Mouse (Mus musculus): ENCODE measurements at regions not wholly inside any gene's neighbourhood (a gene's known extent, or its start where the extent isn't known, plus 50 kb on each side); places are given as distances from the start of the nearest gene placed in this dataset.
A peak's percentile ranks its signal among the peaks of the same experiment; 100 is the strongest.

DNA sequence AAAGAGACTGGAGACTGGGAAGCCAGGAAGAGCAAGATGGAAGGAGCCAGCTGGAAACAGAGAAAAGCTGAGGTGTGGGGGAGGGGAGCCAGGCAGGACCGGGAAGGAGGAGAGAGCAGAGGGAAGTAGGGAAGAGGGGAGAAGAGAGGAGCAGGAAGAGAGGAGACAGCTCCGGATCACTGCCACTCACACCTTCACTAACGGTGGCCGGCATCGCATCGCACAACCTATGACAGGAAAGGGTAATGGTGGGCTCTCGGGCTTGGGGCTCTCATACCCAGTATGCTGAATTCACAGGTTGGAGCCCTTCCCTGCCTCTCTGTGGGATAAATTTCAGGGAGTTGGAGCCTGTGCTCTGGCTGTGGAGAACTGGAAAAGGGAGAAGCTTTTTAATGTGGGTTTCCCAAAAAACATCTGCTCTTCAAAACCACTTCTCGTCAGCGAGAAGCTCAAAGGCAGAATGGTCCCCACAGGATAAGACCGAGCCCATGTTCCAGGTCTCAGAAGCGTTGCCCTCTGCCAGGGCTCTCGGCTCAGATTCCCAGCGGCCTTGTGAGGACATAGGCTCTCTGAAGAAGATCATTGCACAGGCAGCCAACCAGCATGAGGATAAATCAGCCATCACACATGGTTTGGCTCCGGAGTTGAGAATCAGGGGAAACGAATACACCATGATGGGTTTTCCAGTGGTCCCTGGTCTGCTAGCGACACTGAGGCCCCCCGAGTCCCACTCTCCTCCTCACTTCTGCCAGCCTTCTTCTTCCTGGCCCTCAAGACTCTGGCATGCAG, 53.8 kb upstream of the Coro2b start:
- no peak for DNase-seq

DNA sequence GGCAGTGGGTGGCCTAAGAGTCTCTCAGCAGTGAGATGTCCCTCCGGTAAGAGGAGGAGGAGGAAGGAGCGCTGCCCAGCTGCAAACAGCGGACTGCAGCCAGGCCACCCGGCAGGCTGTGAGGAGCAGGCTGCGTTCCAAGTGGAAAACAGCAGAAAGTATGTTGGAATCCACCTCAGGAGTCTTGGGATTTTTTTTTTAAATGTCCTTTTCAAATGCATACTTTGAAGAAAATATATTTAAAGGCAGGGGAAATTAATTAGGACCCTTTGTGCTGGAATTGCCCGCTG, 54.3 kb upstream of the Coro2b start:
- no peak for DNase-seq

DNA sequence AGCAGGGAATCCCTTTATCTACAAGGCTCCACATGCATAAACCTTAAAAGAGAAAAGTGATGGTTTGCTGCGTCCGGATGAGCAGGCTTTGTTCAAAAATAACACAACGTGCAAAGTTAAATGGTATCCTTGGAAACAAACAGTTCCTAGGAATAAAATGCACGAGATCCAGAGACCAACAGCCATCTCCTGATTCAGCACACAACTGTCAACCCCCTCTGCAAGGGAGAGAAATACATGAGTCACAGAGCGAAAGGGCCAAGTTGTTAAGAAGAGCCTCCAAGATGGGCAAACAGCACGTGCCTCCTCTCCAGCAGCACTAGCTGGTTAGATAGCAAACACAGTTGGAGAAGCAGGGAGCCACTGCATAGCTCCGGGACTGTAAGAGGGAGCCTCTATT, 61.2 kb upstream of the Coro2b start:
- no peak for DNase-seq

DNA sequence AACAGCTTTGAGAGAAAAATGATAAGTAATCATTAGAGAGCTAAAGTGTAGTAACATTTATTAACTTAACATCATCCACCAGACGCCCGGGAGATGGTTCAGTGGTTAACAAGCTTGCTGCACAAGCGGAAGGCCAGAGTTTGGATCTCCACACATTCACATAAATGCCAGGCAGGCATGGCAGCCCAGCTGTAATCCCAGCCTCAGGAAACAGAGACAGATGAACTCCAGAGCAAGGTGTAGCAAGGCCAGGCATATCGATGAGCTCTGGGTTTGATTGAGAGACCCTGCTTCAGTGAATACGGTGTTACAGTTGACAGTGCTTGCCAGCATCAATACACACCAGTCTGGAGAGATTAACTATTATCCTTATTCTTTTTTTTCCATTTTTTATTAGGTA, 62.1 kb upstream of the Coro2b start:
- DNase-seq = no peak

DNA sequence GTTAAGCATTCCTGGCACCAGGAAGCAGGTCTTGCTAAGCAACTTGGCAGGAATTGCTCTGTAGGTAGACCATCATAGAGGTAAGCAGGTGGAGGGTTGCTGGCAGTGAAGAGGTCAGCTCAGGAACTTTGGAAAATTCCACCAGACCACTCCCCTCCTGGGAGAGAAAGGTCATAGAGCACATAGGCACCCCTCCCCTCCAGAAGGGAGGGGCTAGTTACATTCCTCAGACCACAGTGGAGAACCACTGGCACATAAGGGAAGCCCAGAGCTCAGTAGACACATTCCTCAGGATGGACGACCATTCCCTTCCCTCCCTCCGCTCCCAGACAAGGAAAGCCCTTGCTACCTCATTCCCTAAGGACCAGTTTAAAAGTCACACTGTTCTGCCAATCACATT, 67.1 kb upstream of the Itga11 start:
- no peak for DNase-seq

DNA sequence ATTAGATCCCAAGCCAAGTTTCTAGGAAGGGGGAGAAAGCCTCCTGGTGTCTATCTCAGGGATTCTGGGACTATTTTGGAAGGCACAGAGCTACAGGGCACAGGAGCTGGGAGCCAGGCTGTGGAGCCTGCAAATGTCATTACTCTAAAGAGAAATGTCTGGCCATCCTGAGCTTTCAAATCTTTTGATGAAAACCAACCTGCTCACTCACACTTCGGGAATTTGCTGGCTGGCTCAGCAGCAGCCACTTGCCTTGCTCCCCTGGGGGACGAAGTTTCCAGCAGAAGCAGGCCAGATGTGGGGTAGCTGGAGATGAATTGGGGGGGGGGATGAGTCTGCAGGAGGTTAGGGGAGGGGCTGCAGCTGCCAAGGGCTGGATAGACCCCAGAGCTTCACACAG, 66.2 kb upstream of the Itga11 start:
- DNase-seq = no peak

DNA sequence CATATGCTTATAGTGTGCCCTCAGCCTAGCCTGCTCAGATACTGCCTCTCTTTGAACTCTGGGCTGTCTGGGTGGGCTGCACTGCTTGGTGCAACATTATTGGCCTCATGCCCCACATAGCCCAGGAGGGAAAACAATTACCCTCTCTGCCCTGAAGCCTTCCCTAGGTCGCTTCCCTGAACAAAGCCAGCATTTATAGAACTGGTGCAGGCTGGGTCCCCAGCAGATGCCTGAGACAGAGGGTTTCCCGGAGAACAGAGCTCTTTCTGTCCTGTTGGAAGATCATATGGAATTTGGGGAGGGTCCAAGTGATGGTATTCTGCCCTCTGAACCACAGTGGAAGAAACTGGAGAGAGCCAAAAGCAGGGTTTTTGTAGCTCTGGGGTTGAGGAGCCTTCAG, 64.6 kb upstream of the Itga11 start:
- no peak for DNase-seq

DNA sequence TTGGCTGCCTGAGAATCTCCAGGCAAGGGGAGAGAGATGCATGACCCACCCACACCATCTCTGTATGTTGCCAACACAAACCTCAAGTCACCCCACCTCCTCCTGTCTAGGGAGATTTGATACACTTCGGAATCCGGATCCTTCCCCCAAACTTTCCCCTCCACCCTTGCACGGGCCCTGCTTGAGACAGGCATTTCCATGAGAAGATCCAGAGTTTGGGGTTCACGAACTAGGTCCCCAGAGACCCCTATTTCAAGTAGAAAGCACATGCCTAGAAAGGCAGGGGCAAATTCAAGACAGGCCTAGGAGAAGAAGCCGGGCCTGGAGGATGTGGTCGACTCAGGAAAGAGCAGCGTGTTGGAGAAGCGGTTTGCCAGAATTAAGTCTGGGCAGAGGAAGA, 63.8 kb upstream of the Itga11 start:
- peak; percentile 4 for DNase-seq

DNA sequence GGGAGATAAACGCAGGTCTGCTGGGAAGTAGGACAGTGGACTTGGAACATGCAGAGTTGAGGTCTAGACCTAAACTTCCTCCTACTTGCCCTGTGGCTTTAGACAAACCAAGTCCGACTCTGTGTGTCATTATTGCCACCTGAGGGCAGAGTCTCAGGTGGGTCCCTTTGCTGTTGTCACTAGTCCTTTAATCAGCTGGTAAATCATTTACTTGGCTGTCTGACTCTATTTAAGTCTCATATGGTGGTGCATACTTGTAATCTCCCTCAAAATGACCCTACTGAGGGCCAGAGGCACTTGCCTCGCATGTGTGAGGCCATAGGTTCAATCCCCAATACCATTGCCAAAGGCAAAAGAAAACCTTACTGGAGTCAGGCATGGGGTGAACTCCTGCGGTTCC, 62.7 kb upstream of the Itga11 start:
- DNase-seq = no peak

DNA sequence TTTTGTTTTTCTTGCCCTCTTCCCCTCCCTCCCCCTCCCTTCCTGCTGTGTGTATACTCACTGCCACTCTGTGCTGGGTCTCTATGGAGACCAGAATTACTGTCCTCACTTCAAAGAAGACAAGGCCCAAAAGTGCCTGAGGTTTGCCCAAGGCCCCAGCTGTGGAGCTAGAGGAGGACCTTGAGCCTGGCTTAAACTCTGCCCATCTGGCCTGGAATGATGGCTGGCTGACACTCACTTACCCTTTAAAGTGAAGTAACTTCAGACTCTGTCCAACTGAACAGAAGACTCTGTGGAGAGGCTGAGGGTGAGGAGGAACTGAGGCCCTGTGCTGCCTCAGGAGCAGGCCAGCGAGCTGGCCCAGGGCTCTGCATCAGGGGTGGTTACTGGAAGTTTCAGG, 61.8 kb upstream of the Itga11 start:
- DNase-seq = no peak

DNA sequence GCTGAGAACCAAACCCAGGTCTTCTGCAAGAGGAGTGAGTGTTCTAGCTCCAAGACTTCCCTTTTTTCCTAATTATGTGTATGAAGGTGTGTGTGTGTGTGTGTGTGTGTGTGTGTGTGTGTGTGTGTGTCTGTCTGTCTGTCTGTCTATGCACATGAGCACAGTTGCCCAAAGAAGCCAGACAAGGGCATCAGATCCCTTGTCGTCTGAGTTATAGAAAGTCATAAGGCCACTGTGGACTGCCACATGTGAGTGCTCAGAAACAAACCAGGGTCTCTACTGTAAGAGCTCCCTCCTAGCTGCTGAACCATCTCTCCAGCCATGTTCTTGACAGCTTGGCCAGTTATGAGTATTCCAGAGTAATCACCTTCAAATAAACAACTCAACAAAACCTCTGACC, 58.6 kb upstream of the Itga11 start:
- DNase-seq = no peak

DNA sequence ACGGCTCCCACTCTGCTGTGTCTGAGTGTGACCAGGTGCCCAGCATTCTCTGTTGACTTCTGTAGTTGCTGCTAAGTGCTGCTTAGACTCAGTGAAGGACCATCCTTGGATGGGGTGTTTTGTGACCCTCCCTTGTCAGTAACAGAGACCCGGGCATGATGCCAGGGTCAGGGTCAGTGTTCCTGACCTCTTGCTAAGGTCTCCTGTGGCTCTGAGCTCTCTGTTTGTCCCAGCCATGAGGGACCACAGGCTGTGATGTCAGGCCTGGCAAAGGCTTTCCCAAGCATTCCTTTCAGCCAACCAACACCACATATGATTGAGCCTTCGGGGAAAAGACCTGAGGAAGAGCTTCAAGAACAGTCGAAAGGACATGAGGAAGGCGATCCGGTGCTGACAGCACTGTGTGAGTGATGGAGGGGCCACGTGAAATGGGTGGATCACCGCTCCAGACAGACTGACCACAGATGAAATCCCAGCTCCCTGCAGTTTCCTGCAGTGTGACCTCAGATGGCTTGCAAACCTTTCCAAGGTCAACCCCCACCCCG, 56.7 kb upstream of the Itga11 start:
- no peak for DNase-seq

DNA sequence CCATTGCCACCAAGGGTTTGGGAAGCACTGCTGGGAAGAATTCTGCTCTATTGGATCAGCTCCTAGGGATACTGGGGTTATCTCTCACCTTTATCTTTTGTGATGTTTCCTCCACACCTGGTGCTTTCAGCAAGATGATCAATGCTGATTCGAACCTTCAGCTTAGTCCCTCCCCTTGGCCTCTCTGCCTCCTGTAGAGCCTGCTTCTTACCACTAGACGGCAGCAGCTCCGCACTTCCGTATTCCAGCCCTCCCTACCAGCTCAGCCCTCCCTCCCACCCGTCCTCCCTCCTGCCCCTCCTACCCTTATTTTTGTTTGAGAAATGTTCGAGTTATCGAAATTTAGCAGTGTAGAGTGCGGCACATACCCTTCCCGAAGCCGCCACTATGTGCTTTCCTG, 55.5 kb upstream of the Itga11 start:
- peak; percentile 6 for DNase-seq

DNA sequence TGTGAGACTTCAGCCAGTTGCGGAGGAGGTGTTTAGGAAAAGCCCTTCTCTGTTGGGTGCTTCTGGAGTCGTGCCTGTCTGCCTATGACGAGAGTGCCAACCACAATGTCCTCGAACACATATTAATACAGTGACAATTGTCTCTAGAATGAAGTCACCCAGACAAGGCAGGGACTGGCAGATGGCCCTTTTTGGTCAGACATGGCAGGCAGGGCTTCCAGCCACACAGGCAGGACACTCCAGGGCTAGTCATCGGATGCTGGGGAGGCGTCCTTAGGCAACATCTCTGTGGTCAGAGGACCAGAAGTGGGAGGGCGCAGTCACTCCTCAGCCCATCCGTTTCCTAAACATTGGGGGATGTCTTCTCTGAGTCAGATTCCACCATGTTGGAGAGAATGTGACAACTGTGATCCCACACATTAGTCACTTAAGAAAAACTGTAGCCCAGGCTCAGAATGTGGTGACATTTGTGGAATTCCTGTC, 53.0 kb upstream of the Itga11 start:
- DNase-seq = no peak

DNA sequence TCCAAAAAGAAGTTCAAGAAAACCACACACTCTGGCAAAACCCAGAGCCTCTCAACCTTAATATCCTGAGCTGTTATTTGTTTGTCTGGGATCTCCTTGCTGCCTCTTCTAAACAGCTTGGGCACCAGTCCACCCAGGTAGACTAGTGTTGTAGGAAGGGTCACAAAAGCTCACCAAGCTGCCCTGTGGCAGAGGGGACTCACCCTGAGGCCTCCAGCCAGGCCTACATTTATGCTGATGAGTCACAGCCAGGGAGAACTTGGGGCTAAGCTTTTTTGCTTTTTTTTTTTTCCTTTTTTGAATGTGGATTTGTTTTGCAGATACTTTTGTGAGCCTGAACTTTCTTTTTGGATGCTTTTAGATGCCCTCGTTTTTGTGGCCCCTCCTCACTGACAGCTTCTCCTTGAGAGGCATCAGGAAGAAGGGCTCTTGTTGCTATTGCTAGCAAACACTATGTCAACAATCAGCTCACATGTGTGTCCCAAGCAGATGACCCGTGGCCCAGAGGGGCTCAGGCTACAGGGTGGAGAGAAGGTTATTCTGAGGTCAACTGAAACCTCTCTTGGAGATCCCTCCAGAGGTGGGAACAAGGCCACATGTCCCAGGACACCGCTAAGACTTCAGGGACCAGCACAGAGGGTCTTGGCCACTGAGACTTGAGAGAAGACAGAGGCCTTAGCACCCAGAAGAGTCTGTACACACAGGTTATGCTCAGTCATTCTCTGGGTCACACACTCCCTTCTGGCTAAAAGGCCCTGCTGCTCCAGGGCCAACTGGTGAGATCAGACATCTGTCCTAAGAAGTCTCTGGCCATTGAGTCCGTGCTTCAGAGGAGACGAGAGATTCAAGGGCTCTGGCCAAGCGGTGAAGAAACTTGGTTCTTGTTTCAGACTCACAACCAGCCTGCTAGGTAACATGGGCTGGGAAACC, 50.3 kb upstream of the Itga11 start:
- DNase-seq = no peak
